Mouse (Mus musculus) testis, adult 2 months (tissue): Measurements from ENCODE around the gene Hsf5. TPM values are rescaled to one million over a fixed set of nuclear protein-coding genes. Genes with fewer than 3 reads are reported as not detected.

Source experiments
- H3K27ac ChIP-seq: fragments of 200-500 bp; 2 replicates; pipeline ENCODE4 v1.5.1; 2012; ENCODE audit warnings: low read depth, low read length; ENCODE audit not compliant: control insufficient read depth, insufficient read depth
- H3K27me3 ChIP-seq: fragments of 200-500 bp; 2 replicates; pipeline ENCODE4 v1.6.1; 2012; ENCODE audit warnings: mild to moderate bottlenecking, low read length, moderate library complexity; ENCODE audit not compliant: control insufficient read depth, insufficient read depth
- H3K36me3 ChIP-seq: fragments of 200-500 bp; 2 replicates; pipeline ENCODE4 v1.6.1; 2012; ENCODE audit warnings: mild to moderate bottlenecking, low read length; ENCODE audit not compliant: control insufficient read depth, insufficient read depth
- H3K4me1 ChIP-seq: fragments of 200-500 bp; 2 replicates; pipeline ENCODE4 v1.6.1; 2012; ENCODE audit warnings: low read length; ENCODE audit not compliant: control insufficient read depth, insufficient read depth
- H3K4me3 ChIP-seq: fragments of 200-500 bp; 2 replicates; pipeline ENCODE4 v1.5.1; 2012; ENCODE audit warnings: low read depth, mild to moderate bottlenecking, low read length, moderate library complexity, mixed read lengths; ENCODE audit not compliant: control insufficient read depth
- CTCF ChIP-seq: fragments of 200-500 bp; IDR thresholded peaks from 2 replicates; pipeline ENCODE4 v1.5.1; 2012; ENCODE audit warnings: low read depth, mild to moderate bottlenecking, inconsistent platforms, low read length, moderate library complexity; ENCODE audit not compliant: control insufficient read depth, insufficient read depth, insufficient replicate concordance
- POLR2A ChIP-seq: fragments of 200-500 bp; IDR thresholded peaks from 2 replicates; pipeline ENCODE4 v1.6.1; 2012; ENCODE audit warnings: low read depth, mild to moderate bottlenecking, inconsistent platforms, low read length, moderate library complexity; ENCODE audit not compliant: control insufficient read depth
- polyA plus RNA-seq: library from polyadenylated mRNA; depleted of rRNA; stranded (reverse); fragments of >200 nt; gene quantifications from 2 replicates; pipeline ENCODE4 v1.2.3, GENCODE M21; 2012

The Hsf5 gene
- polyA plus RNA-seq, 1 experiment, result 89.4 TPM

- peaks cover 3% of the 10 kb centered on the region for H3K36me3 ChIP-seq
- H3K4me3 ChIP-seq, result no peak overlapping the region
Measured at GRCm38 (mm10) chr11:87600322-87600853, 16.6 kb upstream of the Hsf5 start.

DNA sequence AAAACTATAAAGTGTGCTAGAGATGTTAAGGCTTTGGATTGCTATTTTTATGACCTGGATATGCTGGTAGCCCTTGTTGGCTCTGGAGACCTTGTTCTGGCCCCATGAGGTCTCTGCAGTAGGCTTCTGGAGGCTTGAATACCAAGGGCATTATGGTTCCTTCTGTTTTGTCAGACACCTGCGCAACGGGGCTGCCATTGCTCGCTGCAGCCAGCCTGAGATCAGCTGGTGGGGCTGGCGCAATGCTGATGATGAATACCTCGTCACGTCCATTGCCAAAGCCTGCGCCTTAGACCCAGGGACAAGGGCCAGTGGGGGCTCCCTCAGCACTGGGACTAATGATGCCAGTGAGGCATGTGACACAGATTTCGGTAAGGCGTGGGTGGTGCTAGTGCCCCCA, 14.7 kb upstream of the Hsf5 start:
- no peak overlapping the region for H3K27ac ChIP-seq
- peaks cover 3% of the 10 kb centered on the region for H3K36me3 ChIP-seq
- no peaks in the 10 kb centered on the region for H3K4me1 ChIP-seq
- no peak overlapping the region for H3K4me3 ChIP-seq
- TF ChIP-seq CTCF (no peak), POLR2A (no peak)
- H3K27me3 ChIP-seq, result no peaks in the 10 kb centered on the region

More at GRCm38 (mm10) chr11:87600322-87600853, 16.6 kb upstream of the Hsf5 start:
- Histone ChIP-seq H3K4me1 (peaks cover 7% of the 10 kb centered on the region), H3K27ac (no peak overlapping the region), H3K27me3 (no peaks in the 10 kb centered on the region)
- TF ChIP-seq POLR2A (no peak), CTCF (no peak)

GRCm38 (mm10) chr11:87603571-87603970, 13.4 kb upstream of the Hsf5 start:
- TF ChIP-seq CTCF, result no peak
- TF ChIP-seq POLR2A, result no peak
- no peaks in the 10 kb centered on the region for H3K27me3 ChIP-seq
- no peaks in the 10 kb centered on the region for H3K4me1 ChIP-seq
- no peak overlapping the region for H3K4me3 ChIP-seq
- no peak overlapping the region for H3K27ac ChIP-seq
- peaks cover 3% of the 10 kb centered on the region for H3K36me3 ChIP-seq

DNA sequence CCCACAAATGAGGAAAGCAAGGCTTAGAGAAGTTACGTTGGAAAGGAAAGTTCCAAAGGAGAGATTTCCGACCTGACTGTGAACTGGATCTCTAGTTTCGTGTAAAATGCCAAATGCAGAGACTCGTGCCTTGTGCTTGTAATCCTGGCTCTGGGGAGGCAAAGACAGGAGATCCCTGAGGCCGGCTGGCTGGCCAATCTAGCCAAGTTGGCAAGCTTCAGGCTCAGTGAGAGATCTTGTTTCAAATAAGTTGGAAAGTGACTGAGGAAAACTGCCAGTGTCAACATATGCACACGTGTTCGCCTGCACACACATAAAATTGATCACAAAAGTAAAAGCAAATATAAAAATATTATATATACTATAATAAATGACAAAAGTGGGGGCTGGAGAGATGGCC, 7.7 kb upstream of the Hsf5 start:
- H3K4me1 ChIP-seq, result no peaks in the 10 kb centered on the region
- no peak overlapping the region for H3K27ac ChIP-seq
- peaks cover 6% of the 10 kb centered on the region for H3K36me3 ChIP-seq
- TF ChIP-seq CTCF (no peak), POLR2A (no peak)
- no peak overlapping the region for H3K4me3 ChIP-seq
- no peaks in the 10 kb centered on the region for H3K27me3 ChIP-seq

DNA sequence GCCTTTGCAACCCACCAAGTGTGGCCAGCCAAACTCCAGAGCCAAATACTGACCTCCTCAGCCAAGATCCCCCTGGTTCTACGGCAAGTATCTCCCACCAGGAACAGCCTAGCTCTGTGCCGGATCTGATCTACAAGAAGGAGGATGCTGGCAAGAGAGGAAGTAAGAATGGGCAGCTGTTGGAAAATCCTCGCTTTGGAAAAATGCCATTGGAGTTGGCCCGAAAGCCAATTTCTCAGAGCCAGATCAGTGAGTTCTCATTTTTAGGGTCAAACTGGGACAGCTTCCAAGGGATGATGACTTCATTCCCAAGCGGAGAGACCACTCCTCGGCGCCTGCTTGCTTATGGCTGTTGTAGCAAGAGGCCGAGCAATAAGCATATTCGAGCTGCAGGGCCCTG, 5.4 kb upstream of the Hsf5 start:
- H3K4me1 ChIP-seq, result 0 out of 2 replicates have a peak, but pooled peaks cover under 1% of the 10 kb centered on the region
- H3K36me3 ChIP-seq, result peaks cover 6% of the 10 kb centered on the region
- TF ChIP-seq POLR2A (no peak), CTCF (no peak)
- no peak overlapping the region for H3K27ac ChIP-seq
- H3K27me3 ChIP-seq, result no peaks in the 10 kb centered on the region
- H3K4me3 ChIP-seq, result no peak overlapping the region

DNA sequence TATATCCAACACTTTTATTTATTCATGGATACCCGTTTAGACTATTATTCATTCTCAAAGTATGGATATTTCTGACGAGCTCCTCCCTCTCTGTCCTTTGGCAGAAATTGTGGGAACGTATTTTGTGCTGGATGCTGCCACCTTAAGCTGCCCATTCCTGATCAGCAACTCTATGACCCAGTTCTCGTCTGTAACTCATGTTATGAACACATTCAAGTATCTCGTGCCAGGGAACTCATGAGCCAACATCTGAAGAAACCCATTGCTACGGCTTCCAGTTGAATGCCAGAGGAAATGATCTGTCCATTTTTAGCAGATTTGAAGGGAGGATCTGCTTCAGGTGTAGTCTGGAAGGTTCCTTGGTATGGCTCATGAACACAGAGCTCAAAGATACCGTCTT, 3.0 kb upstream of the Hsf5 start:
- TF ChIP-seq CTCF (no peak), POLR2A (no peak)
- Histone ChIP-seq H3K36me3 (peaks cover 10% of the 10 kb centered on the region), H3K27me3 (no peaks in the 10 kb centered on the region), H3K4me3 (no peak overlapping the region), H3K27ac (no peak overlapping the region), H3K4me1 (peaks cover 6% of the 10 kb centered on the region)

DNA sequence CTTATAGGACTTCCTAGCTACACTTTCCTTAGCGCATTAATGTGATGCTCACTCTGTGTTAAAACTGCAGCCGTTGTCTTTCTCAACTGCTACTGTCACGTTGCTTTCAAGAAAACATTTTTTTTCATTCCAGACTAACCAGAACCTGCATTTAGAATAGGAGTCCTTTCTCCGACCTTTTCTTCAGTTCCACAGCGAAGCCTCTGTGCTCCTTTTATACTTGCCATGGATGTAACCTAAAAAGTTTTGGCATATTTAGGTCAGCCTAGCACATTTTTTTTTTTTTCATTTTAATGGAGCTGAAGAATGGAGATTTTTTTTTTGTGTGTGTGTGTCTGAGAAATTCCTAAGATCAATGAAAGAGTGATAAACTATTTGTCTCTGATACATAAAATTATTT, 1.4 kb upstream of the Hsf5 start:
- Histone ChIP-seq H3K27me3 (no peaks in the 10 kb centered on the region), H3K4me3 (no peak overlapping the region), H3K27ac (no peak overlapping the region), H3K36me3 (peaks cover 10% of the 10 kb centered on the region), H3K4me1 (peaks cover 6% of the 10 kb centered on the region)
- no peak for TF ChIP-seq POLR2A
- no peak for TF ChIP-seq CTCF
